In the genomic region with DNA sequence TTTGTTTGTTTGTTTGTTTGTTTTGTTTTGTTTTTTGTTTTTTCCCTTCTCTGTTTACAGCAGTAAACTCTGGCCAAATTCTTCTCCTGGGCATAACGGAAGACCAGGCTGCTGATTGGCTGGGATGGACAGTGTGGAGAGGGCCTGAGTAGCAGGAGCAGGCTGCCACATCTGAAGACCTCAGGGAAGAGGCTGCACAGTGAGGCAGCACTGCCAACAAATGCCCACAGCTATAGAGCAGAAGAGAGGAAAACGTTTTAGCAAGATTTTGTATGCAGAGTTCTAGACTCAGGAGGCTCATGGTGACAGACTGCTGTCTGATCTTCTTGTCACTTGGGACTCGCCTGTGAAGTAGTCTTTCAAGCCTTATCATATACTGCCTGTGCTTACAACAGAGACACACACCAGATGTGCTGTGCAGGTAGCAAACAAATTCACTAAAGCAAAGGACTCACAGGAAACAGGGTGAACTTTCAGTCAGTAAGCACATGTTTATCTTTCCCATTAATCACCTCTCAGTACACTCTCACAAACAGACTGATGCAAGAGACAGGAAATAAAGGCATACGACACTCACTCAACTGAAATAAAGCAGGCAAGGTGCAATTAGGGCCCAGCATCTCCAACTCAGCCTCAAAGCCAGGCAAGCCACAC, we compare ENCODE assay signal across 12 mouse cellular contexts. TPM values are rescaled to one million over a fixed set of nuclear protein-coding genes. Genes with fewer than 3 reads are reported as not detected.
DNase-seq lines count a peak whose midpoint lies in the region; ATAC-seq lines count a peak whose summit lies in the region.
"Had no signal": no experiment of that assay in that cellular context is flagged by ENCODE, and none has a peak within 500 bp of the region (broad histone marks: within the 10 kb centered on the region; RNA-seq: fewer than 3 reads in every experiment).

No protein-coding gene starts in this region.

- H3K27me3 ChIP-seq in embryonic facial prominence, embryonic 13.5 days = no peaks in the 10 kb centered on the region
- H3K27me3 ChIP-seq in embryonic facial prominence, embryonic 10.5 days (replicated peaks; ENCODE audit: low read depth, poor library complexity, severe bottlenecking) = no peaks in the 10 kb centered on the region
- H3K27me3 ChIP-seq: heart, embryonic 15.5 days; intestine, embryonic 15.5 days; neural tube, embryonic 13.5 days had no signal

- H3K4me2 ChIP-seq in embryonic facial prominence, embryonic 13.5 days = no peak overlapping the region
- H3K4me2 ChIP-seq: heart, embryonic 15.5 days; intestine, embryonic 15.5 days; neural tube, embryonic 13.5 days had no signal

- no peak for ATAC-seq in embryonic facial prominence, embryonic 13.5 days (ENCODE audit: insufficient number of reproducible peaks, insufficient read depth, low FRiP score, low TSS enrichment, low read depth)
- ATAC-seq in megakaryocyte-erythroid progenitor cell, adult 5-6 weeks (replicated peaks; ENCODE audit: low FRiP score, low TSS enrichment, poor library complexity, severe bottlenecking) = peak; percentile 64
- ATAC-seq: intestine, embryonic 15.5 days had no signal

- H3K9ac ChIP-seq in embryonic facial prominence, embryonic 13.5 days = 0 out of 2 replicates have a peak overlapping the region, but pooled peaks have one; percentile 3
- H3K9ac ChIP-seq: heart, embryonic 15.5 days; intestine, embryonic 15.5 days; neural tube, embryonic 13.5 days had no signal

- H3K4me1 ChIP-seq in embryonic facial prominence, embryonic 13.5 days = no peaks in the 10 kb centered on the region
- peaks cover 6% of the 10 kb centered on the region for H3K4me1 ChIP-seq in embryonic facial prominence, embryonic 10.5 days
- H3K4me1 ChIP-seq: intestine, embryonic 15.5 days; neural tube, embryonic 13.5 days had no signal

- no peaks in the 10 kb centered on the region for H3K9me3 ChIP-seq in embryonic facial prominence, embryonic 13.5 days
- no peaks in the 10 kb centered on the region for H3K9me3 ChIP-seq in embryonic facial prominence, embryonic 10.5 days
- H3K9me3 ChIP-seq: heart, embryonic 15.5 days; intestine, embryonic 15.5 days; neural tube, embryonic 13.5 days had no signal

- H3K36me3 ChIP-seq in embryonic facial prominence, embryonic 13.5 days = no peaks in the 10 kb centered on the region; the same call in 1 of the 2 replicates
- H3K36me3 ChIP-seq in embryonic facial prominence, embryonic 10.5 days (replicated peaks) = no peaks in the 10 kb centered on the region
- H3K36me3 ChIP-seq: heart, embryonic 15.5 days; intestine, embryonic 15.5 days had no signal

- no peak overlapping the region for H3K4me3 ChIP-seq in embryonic facial prominence, embryonic 13.5 days
- H3K4me3 ChIP-seq in embryonic facial prominence, embryonic 10.5 days = no peak overlapping the region
- H3K4me3 ChIP-seq: heart, embryonic 15.5 days; intestine, embryonic 15.5 days; neural tube, embryonic 13.5 days had no signal

- DNase-seq in embryonic facial prominence, embryonic 10.5 days (ENCODE audit: low spot score) = no peak
- peak; percentile 80 for DNase-seq in 3T3-L1 (ENCODE audit: low read depth, low spot score)
- DNase-seq in NIH3T3 (ENCODE audit: low read depth) = peak; percentile 28
- no peak for DNase-seq in urinary bladder, adult 18-20 months (ENCODE audit: low spot score in 2 of 2)
- no peak for DNase-seq in gastrocnemius, postnatal 4 days (ENCODE audit: low spot score in 2 of 2)
- no peak for DNase-seq in ovary, adult 18-20 months (ENCODE audit: low spot score)

- H3K27ac ChIP-seq in embryonic facial prominence, embryonic 13.5 days = no peak overlapping the region
- H3K27ac ChIP-seq in embryonic facial prominence, embryonic 10.5 days (replicated peaks) = no peak overlapping the region
- H3K27ac ChIP-seq: heart, embryonic 15.5 days; intestine, embryonic 15.5 days; macrophage; neural tube, embryonic 13.5 days had no signal

- 41% methylated on average over 4 of the region's 4 CpGs for WGBS in embryonic facial prominence, embryonic 13.5 days
- WGBS in embryonic facial prominence, embryonic 10.5 days = 49% methylated on average over 4 of the region's 4 CpGs

RNA-seq across cellular contexts. Expression of gene Ern1, which starts 49.0 kb away (rescaled TPM):
- 7.0 and 7.5 TPM in 2 replicates for polyA plus RNA-seq in embryonic facial prominence, embryonic 13.5 days (2015; fragmentation: Nextera tagmentation; extraction: Ambion mirVana)
- polyA plus RNA-seq in embryonic facial prominence, embryonic 10.5 days (2016; fragmentation: Nextera tagmentation; extraction: Ambion mirVana) = 5.4 and 5.5 TPM in 2 replicates
- total RNA-seq in megakaryocyte-erythroid progenitor cell, adult 5-6 weeks (2014; fragmentation: Nextera tagmentation) = 13.7 and 14.2 TPM in 2 replicates
- 7.0 and 9.8 TPM in 2 replicates for total RNA-seq in megakaryocyte-erythroid progenitor cell, adult 5-6 weeks (2017)
- total RNA-seq in gastrocnemius, postnatal 4 days (2021) = 10 to 100 TPM in 1 of 2 experiments, 1 to 10 TPM in 1; 7.1 to 10.3 TPM

RNA-seq across cellular contexts. Expression of gene Icam2, which starts 50.8 kb away (rescaled TPM):
- 26.2 and 32.6 TPM in 2 replicates for polyA plus RNA-seq in embryonic facial prominence, embryonic 13.5 days (2015; fragmentation: Nextera tagmentation; extraction: Ambion mirVana)
- 16.9 and 20.6 TPM in 2 replicates for polyA plus RNA-seq in embryonic facial prominence, embryonic 10.5 days (2016; fragmentation: Nextera tagmentation; extraction: Ambion mirVana)
- total RNA-seq in megakaryocyte-erythroid progenitor cell, adult 5-6 weeks (2014; fragmentation: Nextera tagmentation) = 20.5 and 46.5 TPM in 2 replicates
- 51.4 and 82.3 TPM in 2 replicates for total RNA-seq in megakaryocyte-erythroid progenitor cell, adult 5-6 weeks (2017)
- total RNA-seq in gastrocnemius, postnatal 4 days (2021) = 10 to 100 TPM; 18.7 to 19.9 TPM

Comparison
In these comparisons a context has a peak if more than half of its experiments do, and no peak if none do; other contexts are left out.
1. DNase-seq: peak in 3T3-L1 (single experiment) and NIH3T3 (single experiment); none in embryonic facial prominence, embryonic 10.5 days (single experiment), urinary bladder, adult 18-20 months (0 of 2), gastrocnemius, postnatal 4 days (0 of 2) and ovary, adult 18-20 months (single experiment).